Mouse (Mus musculus) urinary bladder, postnatal 14 days (tissue): ENCODE measurements around the gene Arhgef7.

Experiments used
- DNase-seq: peaks from one replicate; pipeline ENCODE4 v3.0.0; 2021; ENCODE audit warnings: low spot score

Gene Arhgef7

DNA sequence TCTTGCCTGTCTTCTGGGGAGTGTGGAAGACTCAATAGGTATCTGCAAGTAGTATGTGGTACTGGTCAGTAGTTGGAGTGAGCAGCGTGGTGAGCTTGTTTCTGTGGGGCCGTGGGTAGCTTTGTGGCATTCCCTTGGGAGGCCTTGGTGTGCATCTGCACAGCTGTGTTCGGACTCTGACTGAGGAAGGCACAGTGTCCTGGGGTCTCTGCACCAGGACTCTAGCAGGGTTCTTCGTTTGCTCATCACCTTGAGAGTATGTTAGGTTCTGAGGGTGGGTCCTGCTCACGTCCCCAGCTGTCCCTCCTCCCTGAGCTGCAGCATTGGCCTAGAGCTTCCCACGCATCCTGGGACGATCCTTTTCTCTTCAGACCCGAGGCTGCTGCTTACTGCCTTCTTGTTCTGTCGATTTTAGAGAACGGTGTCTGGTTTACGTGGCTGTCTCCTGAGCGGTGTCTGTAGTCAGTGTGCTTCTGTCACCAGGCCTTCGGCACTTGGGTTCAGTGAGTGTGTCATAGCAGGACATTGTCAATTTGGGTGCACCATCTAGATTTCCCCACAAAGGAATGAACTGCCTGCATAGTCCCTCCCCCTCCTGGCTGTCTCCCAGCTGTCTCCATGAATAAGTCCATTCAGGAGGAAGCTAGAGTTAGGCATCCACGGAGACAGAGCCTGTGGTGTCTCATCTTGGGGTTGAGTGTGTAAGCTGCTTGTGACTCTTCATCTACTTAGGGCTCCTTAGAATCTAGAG, 70.4 kb downstream of the Arhgef7 start:
- DNase-seq, result no peak

DNA sequence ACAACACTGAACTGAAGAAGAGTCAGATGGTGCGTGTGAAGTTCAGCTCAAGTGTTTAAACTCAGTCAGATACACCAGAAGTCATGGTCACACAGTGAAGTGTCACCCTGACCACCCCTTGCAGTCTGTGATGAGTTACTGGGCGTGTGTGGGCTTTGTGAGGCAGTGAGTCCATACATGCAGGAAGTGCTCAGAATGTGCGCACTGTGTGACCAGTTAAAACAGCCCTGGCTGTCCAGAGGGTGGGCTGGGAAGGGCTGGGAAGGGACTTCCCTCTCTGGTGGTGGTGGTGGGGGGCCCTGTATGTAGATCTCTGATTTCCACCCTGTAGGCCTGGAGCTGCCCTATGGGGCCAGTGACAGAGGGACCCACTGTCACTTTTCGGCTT, 71.0 kb downstream of the Arhgef7 start:
- no peak for DNase-seq

DNA sequence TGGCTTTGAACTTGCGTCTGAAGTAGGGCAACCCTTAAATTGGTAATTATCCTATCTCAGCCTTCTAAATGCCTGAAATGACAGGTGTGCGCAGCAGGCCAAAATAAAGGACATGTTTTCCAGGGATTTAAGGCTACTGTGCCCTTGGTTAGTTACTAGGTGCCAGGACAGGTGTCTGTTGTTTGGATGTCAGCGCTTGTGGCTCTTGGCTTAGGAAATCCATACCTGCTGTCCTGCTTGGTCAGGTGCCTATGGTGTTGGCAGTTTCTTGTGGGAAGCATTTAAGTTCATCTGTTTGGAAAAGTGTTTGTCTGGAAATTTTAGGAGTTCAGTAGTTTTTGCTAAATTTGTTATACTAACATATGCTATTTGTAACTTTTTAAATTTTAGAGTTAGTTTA, 71.6 kb downstream of the Arhgef7 start:
- no peak for DNase-seq

DNA sequence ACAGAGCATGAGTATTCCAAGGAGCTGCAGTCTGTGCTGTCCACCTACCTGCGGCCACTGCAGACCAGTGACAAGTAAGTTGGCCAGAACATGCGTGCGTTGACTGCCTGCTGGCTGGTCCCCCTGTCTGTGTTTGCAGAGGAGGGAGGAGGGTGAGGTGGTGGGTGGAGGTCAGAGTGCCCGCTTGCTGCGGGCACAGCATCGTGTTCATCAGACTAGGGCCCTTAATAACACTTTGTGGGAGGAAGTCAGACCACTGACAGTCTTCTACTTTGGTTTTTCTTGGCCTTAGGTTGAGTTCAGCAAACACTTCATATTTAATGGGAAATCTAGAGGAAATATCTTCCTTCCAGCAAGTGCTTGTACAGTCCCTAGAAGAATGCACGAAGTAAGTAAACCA, 73.0 kb downstream of the Arhgef7 start:
- no peak for DNase-seq

DNA sequence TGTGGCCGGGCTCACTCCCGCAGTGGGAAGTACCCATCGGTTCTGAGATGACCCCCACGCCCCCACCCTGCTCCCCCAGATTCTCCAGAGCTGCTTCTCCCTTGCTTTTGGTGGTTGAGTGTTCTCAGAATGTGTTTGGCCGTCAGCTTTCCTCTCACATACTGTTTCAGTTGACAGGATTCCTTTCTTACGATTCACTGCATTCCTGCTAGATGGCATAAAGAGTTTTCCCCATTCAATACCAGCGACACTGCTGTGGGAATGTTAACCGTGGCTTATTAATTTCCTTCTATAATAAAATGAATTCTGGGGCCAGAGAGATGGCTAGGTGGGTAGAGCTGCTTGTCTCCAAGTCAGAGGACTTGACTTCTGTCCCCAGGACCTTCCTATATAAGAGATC, 74.0 kb downstream of the Arhgef7 start:
- DNase-seq, result no peak

DNA sequence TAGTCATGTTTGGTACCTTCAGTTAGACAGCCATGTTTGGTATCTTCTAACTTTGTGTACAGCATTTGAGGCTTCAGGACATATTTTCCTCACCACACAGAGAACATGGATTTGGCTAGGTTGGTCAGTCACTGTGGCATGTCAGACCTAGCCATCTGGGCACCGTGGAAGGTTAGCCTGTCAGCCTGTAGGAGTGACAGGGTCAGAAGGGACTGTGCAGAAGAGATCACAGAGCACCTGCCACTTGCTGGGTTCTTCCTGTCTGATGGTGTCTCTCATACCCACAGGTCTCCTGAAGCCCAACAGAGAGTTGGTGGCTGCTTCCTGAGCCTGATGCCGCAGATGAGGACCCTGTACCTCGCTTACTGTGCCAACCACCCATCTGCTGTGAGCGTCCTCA, 77.4 kb downstream of the Arhgef7 start:
- DNase-seq, result no peak

DNA sequence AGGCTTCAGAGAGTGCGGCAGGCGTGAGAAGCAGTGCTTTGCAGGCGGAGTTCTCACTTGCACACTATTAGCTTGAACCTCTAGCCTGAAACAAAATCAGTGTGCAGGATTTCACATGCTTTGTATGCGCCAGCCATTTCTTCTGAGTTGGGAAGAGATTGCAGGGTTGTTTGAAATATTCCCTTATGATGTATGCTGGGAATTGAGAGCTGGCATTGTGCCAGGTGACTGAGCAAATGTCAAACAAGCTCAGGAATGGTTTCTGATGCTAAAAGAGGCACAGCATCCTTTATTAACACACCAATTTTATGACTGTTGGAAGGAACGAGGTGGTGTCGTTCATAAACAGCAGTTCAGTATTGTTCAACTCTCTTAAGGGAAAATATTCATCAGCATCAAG, 78.7 kb downstream of the Arhgef7 start:
- DNase-seq, result no peak

DNA sequence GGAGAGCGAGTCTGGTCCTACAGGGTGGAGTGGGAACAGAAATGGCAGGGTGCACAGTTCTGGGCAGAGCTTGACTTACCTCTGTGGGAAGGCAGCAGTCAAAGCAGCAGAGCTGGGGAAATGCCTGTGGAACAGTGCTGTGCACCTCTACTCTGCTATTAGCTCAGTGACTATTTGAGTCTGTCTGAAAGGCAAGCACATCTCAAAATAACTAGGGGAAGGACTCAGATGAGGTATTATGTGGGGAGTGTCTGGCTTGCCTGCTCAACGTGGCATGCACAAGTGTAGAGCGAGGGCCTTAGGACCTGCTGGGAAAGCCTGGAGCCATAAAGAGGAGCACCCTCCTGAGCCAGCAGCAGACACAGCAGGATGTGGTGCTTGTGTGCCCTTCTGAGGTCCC, 79.8 kb downstream of the Arhgef7 start:
- no peak for DNase-seq

DNA sequence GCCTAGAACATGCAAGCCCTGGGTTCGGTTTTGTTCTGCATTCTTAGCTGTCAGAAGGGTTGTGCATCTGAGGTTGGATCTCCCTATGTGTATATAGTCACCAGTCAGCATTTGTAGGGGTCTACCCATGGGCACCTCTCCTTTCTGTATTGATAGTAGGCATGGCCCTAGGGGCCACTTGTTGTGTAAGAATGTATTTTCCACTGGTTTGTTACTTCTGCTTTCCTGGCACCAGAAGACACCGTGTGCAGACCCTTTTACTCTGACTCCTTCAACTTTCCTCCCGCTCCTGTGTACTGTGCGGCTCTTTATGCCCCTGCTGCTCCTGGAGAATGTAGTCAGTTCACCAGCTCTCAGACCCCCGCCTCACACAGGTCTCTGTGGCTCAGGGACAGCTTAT, 80.5 kb downstream of the Arhgef7 start:
- no peak for DNase-seq

DNA sequence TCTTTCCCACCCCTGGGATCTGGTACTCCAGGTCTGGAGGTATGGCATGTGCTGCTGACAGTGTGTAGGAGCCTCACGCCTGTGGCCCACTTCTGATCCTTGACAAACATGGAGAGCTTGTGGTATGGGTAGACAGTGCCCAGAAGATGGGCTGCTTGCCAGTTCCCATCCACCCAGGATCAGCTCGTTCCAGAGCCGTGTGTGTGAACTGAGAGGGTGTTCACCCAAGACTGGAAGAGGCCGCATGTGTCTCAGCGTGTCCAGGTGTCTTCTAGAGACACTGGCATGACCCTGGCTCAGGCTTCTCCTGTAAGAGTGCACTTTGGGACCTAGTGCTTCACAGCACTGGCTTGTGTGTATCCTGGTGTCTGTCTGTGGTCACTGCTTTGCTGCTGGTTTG, 82.9 kb downstream of the Arhgef7 start:
- no peak for DNase-seq

DNA sequence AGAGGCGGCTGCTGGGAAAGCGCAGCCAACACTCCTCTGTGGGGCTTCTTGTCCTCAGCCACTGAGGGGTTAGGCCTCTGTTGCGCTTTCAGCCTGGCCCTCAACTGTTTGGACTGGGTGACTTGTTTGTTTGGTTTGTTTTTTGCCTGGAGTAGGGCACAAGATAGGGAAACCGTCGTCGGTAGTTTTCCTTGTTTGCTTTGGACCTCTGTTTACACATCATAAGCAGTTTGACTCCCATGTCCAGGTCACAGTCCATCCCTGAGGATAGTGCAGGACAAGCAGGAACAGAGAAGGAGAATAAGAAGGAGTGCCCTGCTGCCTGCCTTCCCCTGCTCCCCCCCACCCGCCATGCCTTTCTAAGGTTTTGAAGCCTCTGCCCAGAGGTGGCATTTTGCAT, 86.3 kb downstream of the Arhgef7 start:
- DNase-seq, result no peak

DNA sequence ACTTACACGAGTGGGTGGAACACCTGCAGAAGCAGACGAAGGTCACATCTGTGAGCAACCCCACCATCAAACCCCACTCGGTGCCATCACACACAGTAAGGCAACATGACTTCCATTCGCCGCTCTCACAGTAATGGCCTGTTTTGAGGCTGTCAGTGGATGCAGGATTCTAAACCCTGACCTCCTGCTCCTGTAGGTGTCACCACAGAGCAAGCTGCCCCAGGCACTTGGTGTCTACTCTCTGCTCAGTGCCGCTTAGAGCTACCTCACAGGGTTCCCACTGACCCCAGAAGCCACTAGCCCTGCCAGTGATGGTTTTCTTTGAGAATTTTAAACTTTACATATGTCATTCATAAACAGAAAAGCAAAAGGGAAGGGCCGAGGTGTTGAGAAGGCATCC, 87.7 kb downstream of the Arhgef7 start:
- DNase-seq, result no peak

DNA sequence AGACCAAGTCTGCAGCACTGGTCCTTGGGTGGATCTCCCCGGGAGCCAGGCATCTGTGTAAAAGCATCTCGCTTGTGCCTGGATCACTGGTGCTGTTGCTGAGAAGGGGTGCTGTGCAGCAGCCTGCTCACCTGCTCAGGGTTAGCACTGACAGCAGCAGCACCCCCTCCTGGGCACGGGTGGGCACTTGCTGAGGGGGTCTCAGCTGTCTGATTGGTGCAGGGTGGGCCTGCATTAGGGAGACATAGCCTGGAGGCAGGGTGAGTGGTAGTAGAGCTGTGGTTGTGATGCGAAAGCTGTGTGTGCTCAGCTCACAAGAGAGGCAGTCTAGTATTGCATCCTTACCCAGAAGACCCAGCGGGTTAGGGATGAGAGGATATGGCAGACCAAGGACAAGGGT, 92.6 kb downstream of the Arhgef7 start:
- DNase-seq, result no peak

DNA sequence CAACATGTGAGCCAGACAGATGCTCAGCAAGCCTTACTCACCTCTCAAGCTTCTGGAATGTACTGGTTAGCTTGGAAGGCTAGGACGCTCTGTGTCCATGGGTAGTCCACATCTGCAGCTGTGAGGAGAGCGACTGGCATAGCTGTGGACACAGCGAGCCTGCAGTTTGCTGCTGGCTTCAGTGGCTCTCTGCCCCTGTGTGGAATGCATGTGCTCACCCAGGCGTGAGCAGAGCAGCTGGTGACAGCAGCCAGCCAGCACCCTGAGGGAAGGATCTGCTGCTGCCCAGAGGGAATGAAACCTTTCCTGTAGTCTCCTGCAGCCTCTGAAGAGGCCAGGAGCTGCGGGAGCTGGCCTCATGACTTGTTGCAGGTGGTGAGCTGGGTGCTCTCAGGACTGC, 93.0 kb downstream of the Arhgef7 start:
- no peak for DNase-seq

DNA sequence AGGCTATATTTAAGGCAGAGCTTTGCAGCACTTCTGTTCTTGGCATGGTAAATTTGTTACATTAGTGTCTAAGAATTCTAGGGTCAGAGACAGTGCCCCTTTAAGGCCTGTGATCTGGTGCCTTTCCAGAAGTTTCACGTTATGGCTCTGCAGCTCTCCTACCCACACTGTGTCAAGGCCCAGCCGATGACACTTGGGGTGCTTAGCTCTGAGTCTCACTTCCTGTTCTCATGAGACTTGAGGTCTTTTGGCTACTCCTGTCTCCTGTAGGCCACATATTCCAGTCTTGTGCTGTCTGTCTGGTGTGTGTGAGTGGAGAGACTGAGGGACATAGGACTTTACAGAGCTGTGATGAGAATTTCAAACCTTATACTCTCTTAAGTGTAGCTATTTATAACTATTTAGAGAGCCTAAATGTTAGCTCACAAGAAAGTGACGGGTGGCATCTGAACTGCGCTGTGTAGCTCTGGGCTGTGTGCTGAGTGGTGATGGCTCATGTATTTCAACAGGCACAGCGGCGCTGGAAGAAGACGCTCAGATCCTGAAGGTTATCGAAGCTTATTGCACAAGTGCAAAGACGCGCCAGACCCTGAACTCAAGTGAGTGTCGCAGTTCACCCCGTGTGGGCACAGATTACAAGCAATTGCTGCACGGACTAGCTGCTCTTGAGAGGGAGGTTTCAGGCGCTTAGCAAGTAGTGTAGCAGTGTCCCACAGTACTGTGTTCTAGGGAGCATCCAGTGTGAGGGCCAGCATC, 94.1 kb downstream of the Arhgef7 start:
- DNase-seq, result no peak

DNA sequence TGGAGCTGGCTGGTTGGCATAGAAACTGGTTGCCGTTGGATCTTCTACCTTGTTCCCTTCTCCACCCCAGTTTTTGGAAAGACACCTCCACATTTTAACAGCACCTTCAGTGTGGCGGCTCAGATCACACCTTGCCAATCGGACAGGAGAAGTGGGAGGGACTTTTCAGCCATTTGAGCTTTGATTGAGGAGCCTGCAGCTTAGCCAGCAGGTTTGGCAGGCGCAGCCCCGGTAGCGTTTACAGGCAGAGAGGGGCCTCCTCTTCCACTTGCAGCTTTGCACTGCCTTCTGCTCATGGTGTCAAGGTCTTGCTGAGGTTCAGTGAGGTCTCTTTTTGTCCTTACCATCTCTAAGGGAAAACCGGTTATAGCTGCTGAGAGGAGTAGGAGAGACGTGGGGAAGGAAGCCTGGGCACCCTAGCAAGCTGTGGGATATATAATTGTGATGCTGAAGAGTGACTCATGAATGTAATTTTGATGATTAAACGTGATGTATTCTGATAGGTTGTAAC, 95.1 kb downstream of the Arhgef7 start:
- DNase-seq, result no peak

DNA sequence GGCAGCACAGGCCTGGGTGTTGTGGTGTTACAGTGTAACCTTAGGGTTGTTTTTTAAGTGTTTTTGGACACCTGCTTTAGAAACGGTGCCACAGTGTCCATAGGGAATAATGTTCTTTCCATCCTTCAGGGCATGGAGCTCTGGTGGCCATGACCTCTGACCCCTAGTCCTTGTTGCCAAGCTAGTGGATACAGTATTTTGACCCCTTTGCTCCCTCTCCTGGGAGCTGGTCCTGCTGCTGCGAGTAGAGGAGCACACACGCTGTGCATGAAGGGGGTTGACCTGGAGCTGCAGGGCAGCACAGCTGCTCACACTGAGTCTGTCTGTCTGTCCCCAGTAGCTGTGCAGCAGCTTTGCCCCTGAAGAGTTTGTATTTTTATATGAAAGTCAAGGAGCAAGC, 98.2 kb downstream of the Arhgef7 start:
- DNase-seq, result no peak

DNA sequence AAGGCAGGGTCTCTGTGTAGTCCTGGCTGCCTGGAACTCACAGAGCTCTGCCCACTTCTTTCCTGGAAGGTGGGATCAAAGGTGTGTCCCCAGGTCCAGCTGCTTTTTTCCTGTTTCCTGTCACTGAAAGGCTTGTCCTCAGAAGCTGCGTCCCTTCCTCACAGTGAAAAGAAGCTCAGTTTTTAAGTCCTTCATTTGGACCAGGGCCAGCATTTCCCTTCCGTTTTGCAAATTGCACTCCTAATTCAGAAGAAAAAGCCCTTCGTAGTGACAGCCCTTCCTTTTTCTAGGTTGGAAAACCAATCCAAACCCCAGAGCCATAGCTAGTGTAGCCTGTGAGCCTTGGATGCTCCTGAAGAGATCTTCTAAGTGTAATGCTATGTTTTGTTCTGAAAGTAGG, 99.8 kb downstream of the Arhgef7 start:
- DNase-seq, result no peak

DNA sequence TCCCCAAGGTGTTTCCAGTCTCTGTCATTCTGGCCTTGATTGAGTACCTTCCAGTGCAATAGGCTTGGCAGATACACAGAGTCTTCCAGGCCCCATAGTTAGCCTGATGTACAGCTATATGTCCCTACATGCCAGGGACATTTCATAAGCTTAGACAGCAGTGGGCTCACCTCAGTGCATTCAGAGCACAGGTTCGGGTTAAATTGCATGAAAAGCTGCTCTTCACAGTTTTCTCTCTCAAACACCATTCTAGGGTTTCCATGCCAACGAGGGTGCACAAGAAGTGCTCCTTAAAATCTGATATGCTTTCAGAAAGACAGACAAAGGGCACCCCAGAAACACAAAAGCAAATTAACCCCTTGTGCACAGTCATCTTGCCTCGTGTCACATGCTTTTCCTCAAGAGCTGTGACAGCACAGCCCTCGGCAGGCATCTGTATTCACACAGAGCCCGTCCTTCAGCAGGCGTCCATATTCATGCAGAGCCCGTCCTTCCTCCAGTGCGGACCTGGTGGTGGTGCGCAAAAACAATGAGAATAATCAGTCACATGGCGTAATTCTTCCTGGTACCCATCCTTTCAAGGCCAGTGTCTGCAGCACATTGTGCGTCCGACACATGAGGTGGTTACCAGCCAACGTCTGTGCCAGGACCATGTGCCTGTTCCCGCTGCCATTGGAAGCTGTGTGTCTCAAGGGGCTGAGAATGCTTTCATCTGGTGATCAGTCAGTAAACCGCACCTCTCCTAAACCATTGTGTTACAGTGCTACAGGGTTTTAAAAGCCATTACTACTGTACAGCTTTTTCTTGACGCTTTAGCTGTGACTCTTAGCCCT, 102.9 kb downstream of the Arhgef7 start:
- no peak for DNase-seq

DNA sequence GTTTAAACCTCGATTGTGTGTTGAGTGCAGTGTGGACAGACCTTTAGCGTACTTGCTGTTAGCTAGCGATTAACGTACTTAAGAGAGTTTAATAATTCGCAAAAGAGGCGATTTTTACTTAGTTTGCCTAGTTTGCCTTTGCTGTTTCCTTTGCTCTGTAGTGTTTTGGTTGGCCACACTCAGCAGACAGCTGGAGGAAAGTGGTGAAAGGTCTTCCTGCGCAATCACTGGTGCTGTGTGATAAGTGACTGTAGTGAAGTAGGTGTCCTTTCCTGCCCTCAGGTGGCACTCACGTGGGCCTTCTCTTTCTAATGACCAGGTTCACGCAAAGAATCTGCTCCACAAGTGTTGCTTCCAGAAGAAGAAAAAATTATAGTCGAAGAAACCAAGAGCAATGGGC, 103.7 kb downstream of the Arhgef7 start:
- no peak for DNase-seq

DNA sequence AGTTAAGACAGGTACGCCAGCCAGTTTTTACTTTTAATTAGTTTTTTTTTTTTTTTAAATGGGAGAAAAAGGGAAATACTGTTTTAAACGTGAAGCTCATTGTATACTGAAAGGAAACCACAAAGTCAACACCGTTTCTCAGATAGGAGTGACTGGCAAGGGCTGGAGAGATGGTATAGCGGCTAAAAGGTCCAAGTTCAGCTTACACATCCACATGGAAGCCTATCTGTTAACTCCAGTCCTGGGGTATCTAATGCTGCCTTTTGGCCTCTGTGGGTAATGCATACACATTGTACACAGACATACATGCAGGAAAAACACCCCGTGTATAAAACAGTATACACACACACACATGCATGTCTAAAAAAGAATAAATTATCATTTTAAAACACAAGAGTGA, 104.4 kb downstream of the Arhgef7 start:
- DNase-seq, result no peak

DNA sequence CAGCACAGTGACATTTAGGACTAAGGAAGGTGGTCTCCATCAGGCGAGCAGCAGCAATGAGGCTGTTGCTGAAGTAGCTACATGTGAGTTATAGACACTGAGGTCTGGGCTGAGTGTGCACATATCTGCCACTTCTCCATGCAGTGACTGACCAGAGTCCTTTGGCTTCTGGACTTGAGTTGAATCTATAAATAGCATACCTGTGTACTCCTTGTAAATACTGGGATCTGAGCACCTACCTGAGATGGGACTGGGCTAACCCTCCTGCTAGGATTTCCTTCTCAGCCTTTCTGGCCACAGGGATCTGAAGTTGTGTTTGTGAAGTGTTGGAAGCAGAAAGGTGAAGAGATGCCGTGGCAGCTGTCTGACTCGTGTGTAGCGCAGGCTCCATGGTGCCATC, 105.6 kb downstream of the Arhgef7 start:
- DNase-seq, result no peak

DNA sequence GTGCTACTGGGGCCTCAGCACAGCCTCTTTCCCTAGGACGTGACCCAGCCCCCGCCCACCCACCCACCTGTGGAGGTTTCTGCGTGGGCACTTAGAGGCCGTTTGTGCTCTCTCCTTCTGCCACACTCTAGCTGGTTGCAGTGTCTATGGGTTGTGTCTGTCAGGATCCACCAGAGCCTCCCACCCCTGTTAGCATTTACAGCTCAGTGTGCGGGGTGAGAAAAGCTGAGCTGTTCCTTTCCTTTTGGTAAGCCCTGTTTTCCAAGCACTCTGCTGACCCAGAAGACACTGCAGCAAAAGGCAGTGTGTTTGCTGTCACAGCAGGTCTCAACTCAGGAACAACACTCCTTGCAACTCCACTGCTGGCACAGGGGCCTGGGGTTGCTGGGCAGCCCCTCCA, 106.7 kb downstream of the Arhgef7 start:
- no peak for DNase-seq
